Mouse (Mus musculus): ENCODE measurements around the gene Lmo4. TPM values are rescaled to one million over a fixed set of nuclear protein-coding genes. Genes with fewer than 3 reads are reported as not detected.

Gene Lmo4
- total and polyA plus RNA-seq, 2 experiments from 2014 or later: 234 to 256 TPM

DNA sequence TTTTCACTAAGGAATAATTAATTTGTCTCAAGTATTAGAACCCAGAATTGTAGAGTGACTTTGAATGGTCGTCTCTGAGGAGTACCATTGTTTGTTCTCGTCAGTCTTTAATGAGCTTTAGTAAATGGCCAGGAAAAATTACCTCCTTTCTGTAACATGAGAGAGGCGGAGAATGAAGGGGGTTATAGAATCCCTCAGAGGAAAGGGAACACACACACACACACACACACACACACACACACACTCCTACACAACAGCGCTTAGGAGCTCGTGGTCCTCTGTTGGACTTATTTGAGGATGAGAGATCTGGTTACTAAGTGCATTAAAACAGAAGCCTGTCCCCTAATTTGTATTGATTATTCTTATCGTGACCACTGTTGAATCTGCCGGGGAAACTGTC, 19.6 kb upstream of the Lmo4 start:
- DNase-seq (no peak), ATAC-seq (no peak)
- no peak for TF ChIP-seq CTCF (IDR thresholded peaks at IDR 0.05; ENCODE audit: low read depth)
- no peaks in the 10 kb centered on the region; the same call in none of the 2 replicates for H3K27me3 ChIP-seq (ENCODE audit: insufficient read depth, low read length)
- 37% methylated on average over 7 of the region's 7 CpGs for WGBS
- H3K27ac ChIP-seq (ENCODE audit: low read depth, low read length): no peak overlapping the region
- H3K9ac ChIP-seq: no peak overlapping the region
- no peaks in the 10 kb centered on the region for H3K4me1 ChIP-seq (ENCODE audit: insufficient read depth)
- no peak overlapping the region for H3K4me3 ChIP-seq (ENCODE audit: low read depth, low read length)
- no peaks in the 10 kb centered on the region for H3K9me3 ChIP-seq (ENCODE audit: low read length)
- no peak overlapping the region for H3K4me2 ChIP-seq (ENCODE audit: low read depth)
- no peaks in the 10 kb centered on the region for H3K36me3 ChIP-seq (ENCODE audit: insufficient read depth)

GRCm38 (mm10) chr3:144223377-144224105, 18.5 kb upstream of the Lmo4 start:
- Histone ChIP-seq H3K4me1 (ENCODE audit: insufficient read depth) (no peaks in the 10 kb centered on the region), H3K4me2 (ENCODE audit: low read depth) (peak overlapping the region; percentile 26), H3K27me3 (ENCODE audit: insufficient read depth, low read length) (no peaks in the 10 kb centered on the region; the same call in none of the 2 replicates), H3K9me3 (ENCODE audit: low read length) (no peaks in the 10 kb centered on the region), H3K36me3 (ENCODE audit: insufficient read depth) (no peaks in the 10 kb centered on the region), H3K27ac (ENCODE audit: low read depth, low read length) (no peak overlapping the region), H3K4me3 (ENCODE audit: low read depth, low read length) (no peak overlapping the region), H3K9ac (no peak overlapping the region)
- peak; percentile 15 for DNase-seq
- no peak for ATAC-seq
- 17% methylated on average over 20 of the region's 20 CpGs for WGBS
- TF ChIP-seq CTCF (IDR thresholded peaks at IDR 0.05; ENCODE audit: low read depth): no peak

DNA sequence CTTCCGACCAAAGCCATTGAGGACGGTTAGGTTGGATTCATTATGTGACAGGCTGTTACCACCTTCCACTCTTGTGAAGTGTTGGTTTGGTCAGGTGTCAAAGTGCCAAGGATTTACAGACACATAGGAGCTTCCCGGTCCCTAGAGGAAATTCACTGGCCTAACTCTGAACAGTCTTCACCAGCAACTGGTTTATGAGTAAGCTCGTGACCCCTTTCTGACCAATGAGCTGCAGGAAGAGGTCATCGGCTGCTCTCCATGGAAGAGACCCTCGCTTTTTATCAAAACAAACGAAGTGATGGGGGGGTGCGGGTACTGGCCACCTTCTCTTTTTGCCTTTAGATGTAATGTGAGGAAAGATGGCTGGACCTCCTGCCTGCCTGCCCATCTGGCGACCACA, 17.4 kb upstream of the Lmo4 start:
- H3K4me3 ChIP-seq (ENCODE audit: low read depth, low read length): no peak overlapping the region
- WGBS: 92% methylated on average over 9 of the region's 9 CpGs
- no peak for DNase-seq
- H3K9me3 ChIP-seq (ENCODE audit: low read length): no peaks in the 10 kb centered on the region
- H3K27me3 ChIP-seq (ENCODE audit: insufficient read depth, low read length): no peaks in the 10 kb centered on the region; the same call in none of the 2 replicates
- no peak overlapping the region for H3K4me2 ChIP-seq (ENCODE audit: low read depth)
- H3K27ac ChIP-seq (ENCODE audit: low read depth, low read length): no peak overlapping the region
- TF ChIP-seq CTCF (IDR thresholded peaks at IDR 0.05; ENCODE audit: low read depth): no peak
- no peaks in the 10 kb centered on the region for H3K36me3 ChIP-seq (ENCODE audit: insufficient read depth)
- H3K9ac ChIP-seq: no peak overlapping the region
- no peaks in the 10 kb centered on the region for H3K4me1 ChIP-seq (ENCODE audit: insufficient read depth)
- no peak for ATAC-seq

GRCm38 (mm10) chr3:144207498-144207897, 2.5 kb upstream of the Lmo4 start:
- 37% methylated on average over 5 of the region's 5 CpGs for WGBS
- peak; percentile 79 for TF ChIP-seq CTCF (IDR thresholded peaks at IDR 0.05; ENCODE audit: low read depth)
- Histone ChIP-seq H3K4me2 (ENCODE audit: low read depth) (no peak overlapping the region), H3K9me3 (ENCODE audit: low read length) (no peaks in the 10 kb centered on the region), H3K4me3 (ENCODE audit: low read depth, low read length) (no peak overlapping the region), H3K9ac (no peak overlapping the region), H3K27ac (ENCODE audit: low read depth, low read length) (no peak overlapping the region), H3K4me1 (ENCODE audit: insufficient read depth) (no peaks in the 10 kb centered on the region), H3K27me3 (ENCODE audit: insufficient read depth, low read length) (no peaks in the 10 kb centered on the region; the same call in 1 of the 2 replicates), H3K36me3 (ENCODE audit: insufficient read depth) (no peaks in the 10 kb centered on the region)
- no peak for ATAC-seq
- DNase-seq: peak; percentile 83

DNA sequence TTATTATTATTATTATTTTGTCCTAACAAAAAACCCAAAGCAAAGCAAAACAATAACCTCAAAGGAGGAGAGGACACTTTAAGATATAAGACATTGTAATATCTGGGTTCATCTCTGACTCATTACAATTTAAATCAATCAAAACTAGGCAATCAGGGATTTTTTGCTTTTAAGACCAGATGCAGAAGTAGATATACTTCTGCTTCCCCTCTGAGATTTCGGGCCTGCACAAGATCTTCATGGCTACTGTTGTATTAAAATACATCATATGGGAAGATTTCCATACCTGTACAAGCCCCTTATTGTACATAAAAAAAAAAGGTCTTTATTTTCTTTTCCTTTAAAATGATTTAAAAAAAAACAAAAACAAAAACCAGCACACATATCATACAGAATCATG, 1.9 kb upstream of the Lmo4 start:
- ATAC-seq (no peak), DNase-seq (no peak)
- Histone ChIP-seq H3K27me3 (ENCODE audit: insufficient read depth, low read length) (no peaks in the 10 kb centered on the region; the same call in 1 of the 2 replicates), H3K27ac (ENCODE audit: low read depth, low read length) (no peak overlapping the region), H3K9ac (no peak overlapping the region), H3K4me3 (ENCODE audit: low read depth, low read length) (no peak overlapping the region), H3K36me3 (ENCODE audit: insufficient read depth) (no peaks in the 10 kb centered on the region), H3K4me1 (ENCODE audit: insufficient read depth) (no peaks in the 10 kb centered on the region), H3K9me3 (ENCODE audit: low read length) (no peaks in the 10 kb centered on the region), H3K4me2 (ENCODE audit: low read depth) (no peak overlapping the region)
- 93% methylated on average over 1 of the region's 1 CpGs for WGBS
- no peak for TF ChIP-seq CTCF (IDR thresholded peaks at IDR 0.05; ENCODE audit: low read depth)

- no peaks in the 10 kb centered on the region; the same call in 1 of the 2 replicates for H3K27me3 ChIP-seq (ENCODE audit: insufficient read depth, low read length)
- no peaks in the 10 kb centered on the region for H3K36me3 ChIP-seq (ENCODE audit: insufficient read depth)
- H3K27ac ChIP-seq (ENCODE audit: low read depth, low read length): peak overlapping the region; percentile 94; the same call in 1 of the 2 replicates
- TF ChIP-seq CTCF (IDR thresholded peaks at IDR 0.05; ENCODE audit: low read depth): no peak
- H3K9me3 ChIP-seq (ENCODE audit: low read length): no peaks in the 10 kb centered on the region
- WGBS: 23% methylated on average over 3 of the region's 3 CpGs
- peak overlapping the region; percentile 90 for H3K4me3 ChIP-seq (ENCODE audit: low read depth, low read length)
- DNase-seq (no peak), ATAC-seq (no peak)
- peak overlapping the region; percentile 92 for H3K4me2 ChIP-seq (ENCODE audit: low read depth)
- H3K4me1 ChIP-seq (ENCODE audit: insufficient read depth): peaks cover 6% of the 10 kb centered on the region; the same call in 1 of the 2 replicates
- peak overlapping the region; percentile 96 for H3K9ac ChIP-seq
Observed at GRCm38 (mm10) chr3:144206261-144206660, 1.2 kb upstream of the Lmo4 start.

DNA sequence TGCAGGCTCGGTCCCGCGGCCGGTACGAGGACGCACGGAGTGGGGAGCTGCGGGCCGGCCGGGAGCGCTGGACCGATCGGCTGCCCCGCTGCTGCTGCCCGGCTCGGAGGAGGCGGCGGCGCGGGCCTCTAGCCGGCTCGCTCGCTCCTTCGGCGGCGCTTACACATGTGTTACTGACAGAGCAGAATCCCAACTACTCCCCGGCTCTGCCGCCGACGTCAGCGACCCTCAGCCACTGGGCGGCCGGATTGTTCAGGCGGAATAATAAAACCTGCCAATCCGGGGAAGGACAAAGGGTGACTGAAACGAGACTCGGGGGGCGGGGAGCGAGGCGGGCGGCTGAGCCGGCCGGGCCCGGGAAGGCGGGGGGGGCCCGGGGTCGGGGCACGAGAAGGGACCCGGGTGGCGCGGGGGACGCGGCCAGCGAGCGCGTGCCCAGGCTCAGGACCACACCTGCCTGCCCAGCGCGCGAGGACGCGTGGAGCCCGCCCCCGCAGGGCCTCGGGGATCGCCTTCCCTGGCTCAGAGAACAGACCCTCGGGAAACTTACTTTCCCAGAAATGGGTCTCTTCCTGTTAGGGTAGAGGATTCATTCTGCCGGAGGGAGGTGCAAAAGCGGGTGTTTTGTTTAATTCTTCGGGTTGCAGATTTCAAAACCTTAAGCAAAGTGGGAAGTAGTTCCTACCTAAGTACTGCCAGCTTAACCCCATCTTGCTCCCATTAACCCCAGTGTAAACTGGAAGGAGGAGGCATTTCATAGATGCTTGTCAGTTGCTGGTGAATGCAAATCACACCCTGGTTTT, 532 bp upstream of the Lmo4 start:
- Histone ChIP-seq H3K4me3 (ENCODE audit: low read depth, low read length) (peak overlapping the region; percentile 90), H3K27me3 (ENCODE audit: insufficient read depth, low read length) (no peaks in the 10 kb centered on the region), H3K9me3 (ENCODE audit: low read length) (no peaks in the 10 kb centered on the region), H3K9ac (peak overlapping the region; percentile 96), H3K4me2 (ENCODE audit: low read depth) (peak overlapping the region; percentile 92), H3K36me3 (ENCODE audit: insufficient read depth) (no peaks in the 10 kb centered on the region), H3K4me1 (ENCODE audit: insufficient read depth) (peaks cover 6% of the 10 kb centered on the region; the same call in 1 of the 2 replicates), H3K27ac (ENCODE audit: low read depth, low read length) (peak overlapping the region; percentile 94)
- no peak for TF ChIP-seq CTCF (IDR thresholded peaks at IDR 0.05; ENCODE audit: low read depth)
- WGBS: under 1% methylated on average over 57 of the region's 69 CpGs
- DNase-seq (peak; percentile 95), ATAC-seq (peak; percentile 94)

All from forebrain, postnatal 0 days (tissue).